Mouse (Mus musculus) gastrocnemius, postnatal 36 days (tissue): ENCODE data around the gene Thra. TPM values are rescaled to one million over a fixed set of nuclear protein-coding genes. Genes with fewer than 3 reads are reported as not detected.

Experiments used
- DNase-seq, 2 experiments: peaks; one replicate each; pipeline ENCODE4 v3.0.0; 2022
- intact Hi-C: fragments of 180-260 bp; cut with DNase I; formaldehyde crosslinking; loops from one replicate; pipeline ENCODE4 v1.15.1; 2025
- total RNA-seq, 2 experiments: library from RNA; stranded (reverse); gene quantifications; 2 replicates each; pipeline ENCODE4 v1.2.3; 2021

Thra gene
- total RNA-seq, 2 experiments from 2014 or later: 72.6 to 75.7 TPM

DNA sequence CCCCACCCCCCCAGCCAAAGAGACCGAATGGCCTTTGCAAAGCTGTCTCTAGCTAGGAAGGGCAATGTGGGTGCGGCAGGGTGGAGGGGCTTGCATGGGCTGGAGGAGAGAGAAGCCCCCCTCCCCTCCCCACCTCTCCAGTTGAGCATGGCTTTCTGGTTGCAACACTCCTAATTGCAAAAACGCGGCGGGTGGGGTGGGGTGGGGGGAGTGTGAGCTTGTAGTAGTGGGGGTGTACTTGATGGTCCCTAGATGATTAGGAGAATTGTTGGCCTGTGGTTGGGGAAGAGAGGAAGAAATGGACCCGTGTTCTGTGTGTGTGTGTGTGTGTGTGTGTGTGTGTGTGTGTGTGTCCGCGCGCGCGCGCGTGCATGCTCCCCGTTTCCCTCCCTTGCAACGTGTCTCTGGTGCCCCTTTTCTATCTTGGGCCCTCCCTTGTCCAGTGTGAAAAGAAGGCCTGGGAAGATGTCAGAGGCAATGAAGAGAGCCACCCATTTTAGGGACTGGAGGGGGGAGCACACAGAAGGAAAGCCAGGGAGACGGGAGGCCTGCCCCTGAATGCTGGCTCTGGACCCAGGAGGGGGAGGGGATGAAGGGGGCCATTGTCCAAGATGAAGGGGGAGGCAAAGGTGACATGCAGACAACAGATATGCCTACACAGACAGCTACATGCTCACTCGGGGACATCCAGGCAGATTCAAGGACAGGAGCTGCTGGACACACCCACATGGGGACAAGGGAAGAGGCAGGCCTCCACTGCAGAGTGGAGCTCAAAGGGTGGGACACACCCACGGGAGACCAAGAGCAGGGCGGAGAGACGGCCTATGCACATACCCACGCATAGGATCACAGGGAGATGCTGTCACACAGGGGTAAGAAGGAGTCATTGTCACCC, 2.2 kb downstream of the Thra start:
- intact Hi-C loops: no loop called here
- DNase-seq: peak in 1 of 2 experiments; percentile 48

GRCm38 (mm10) chr11:98743655-98744345, 3.4 kb downstream of the Thra start:
- intact Hi-C loops: no loop called here
- peak in 1 of 2 experiments; percentile 62 for DNase-seq

- intact Hi-C loops: no loop called here
These were observed 4.1 kb downstream of the Thra start for GRCm38 (mm10) chr11:98744456-98745019.

GRCm38 (mm10) chr11:98745932-98746853, 5.8 kb downstream of the Thra start:
- no peak for DNase-seq
- intact Hi-C loops: no loop called here

More at GRCm38 (mm10) chr11:98744456-98745019, 4.1 kb downstream of the Thra start:
- DNase-seq: no peak

DNA sequence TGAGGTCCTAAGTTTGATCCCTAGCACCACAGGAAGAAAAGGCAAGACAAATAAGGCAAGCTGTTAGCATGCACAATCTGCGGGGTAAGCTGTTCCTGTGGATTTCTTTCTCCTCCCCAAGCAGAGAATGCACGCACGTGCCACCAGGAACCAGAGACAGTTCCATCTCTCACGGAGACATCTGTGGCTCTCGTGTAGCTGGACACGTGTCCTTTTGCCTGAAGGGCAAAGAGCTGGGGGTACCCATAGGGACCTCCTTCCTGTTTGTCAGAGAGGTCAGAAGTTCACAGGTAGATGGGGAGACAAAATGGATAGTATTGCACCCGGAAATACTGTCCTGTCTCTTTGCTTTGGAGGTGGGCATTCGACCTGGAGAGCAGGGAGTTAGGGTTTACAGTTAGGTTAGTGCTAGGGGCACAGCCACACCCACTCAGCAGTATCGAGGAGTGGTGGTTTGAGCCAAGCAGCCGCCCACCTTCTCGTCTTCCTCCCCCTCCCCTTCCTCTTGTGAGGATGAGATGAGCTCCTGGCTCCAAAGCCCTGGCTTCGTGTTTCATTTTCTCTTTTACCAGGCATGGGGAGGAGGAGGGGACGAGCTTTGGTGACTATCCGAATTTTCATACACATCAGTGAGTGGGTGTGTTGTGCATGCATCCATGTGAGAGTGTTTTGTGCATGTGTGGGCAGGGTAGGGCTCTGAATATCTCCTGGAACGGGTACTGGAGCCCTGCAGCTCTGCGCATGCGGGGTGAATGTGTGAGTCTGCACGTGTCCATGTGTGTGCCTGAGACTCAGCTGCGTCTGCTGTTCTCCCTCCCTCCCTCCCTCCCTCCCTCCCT, 6.6 kb downstream of the Thra start:
- intact Hi-C loops: no loop called here
- peak; percentile 74 to 79 for DNase-seq

DNA sequence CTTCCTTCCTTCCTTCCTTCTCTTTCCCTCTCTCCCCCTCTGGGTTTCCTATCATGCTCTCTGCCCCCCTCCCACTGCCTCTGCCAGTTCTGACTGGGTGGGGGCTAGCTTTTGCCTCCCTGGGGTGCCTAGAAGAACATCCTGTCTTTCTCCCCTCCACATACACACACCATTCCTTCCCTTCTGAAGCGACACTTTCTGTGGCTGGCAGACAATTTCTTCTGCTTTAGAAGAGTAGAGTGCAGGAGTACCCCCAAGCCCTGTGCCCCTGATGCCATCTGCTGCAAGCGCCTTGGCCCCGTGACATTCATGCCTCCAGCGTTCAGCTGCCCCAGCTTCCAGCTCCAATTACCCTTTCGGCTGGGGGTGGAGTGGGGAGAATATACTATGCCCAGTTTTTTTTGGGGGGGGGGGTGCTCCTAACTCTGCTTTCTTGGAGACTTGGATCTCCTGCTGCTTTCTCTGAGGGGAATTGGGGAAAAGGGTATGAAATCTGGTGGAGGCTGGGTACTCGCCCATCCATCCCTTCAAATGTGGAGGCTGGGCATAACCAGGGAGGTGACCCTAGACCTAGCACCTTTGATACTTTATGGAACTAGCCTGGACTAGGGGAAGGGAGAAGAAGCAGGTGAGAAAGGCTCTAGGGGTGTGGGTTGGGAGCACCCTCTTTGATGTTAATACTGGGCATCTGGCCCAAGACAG, 7.5 kb downstream of the Thra start:
- intact Hi-C loops: no loop called here
- peak in 1 of 2 experiments; percentile 42 for DNase-seq

- intact Hi-C loops: no loop called here
- DNase-seq: no peak
These were observed 8.3 kb downstream of the Thra start for GRCm38 (mm10) chr11:98748506-98749416.

DNA sequence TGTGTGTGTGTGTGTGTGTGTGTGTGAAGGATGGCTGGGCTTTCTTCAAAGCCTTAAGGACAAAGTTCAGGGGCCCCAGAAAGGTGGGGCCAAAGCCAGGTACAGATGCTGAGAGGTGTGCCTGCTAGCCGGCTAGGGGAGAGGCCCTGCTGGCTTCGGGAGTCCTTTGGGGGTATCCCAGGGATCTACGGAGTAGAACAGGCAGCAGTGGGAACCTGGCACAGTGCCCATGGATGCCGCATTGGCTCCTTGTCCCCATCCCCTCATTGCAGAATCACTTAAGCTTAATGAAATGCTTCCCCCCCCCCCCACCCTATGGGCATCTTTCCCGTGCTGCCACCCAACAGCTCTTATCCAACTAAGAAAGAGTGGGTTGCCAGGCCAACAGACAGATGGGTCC, 9.3 kb downstream of the Thra start:
- intact Hi-C loops: no loop called here

DNA sequence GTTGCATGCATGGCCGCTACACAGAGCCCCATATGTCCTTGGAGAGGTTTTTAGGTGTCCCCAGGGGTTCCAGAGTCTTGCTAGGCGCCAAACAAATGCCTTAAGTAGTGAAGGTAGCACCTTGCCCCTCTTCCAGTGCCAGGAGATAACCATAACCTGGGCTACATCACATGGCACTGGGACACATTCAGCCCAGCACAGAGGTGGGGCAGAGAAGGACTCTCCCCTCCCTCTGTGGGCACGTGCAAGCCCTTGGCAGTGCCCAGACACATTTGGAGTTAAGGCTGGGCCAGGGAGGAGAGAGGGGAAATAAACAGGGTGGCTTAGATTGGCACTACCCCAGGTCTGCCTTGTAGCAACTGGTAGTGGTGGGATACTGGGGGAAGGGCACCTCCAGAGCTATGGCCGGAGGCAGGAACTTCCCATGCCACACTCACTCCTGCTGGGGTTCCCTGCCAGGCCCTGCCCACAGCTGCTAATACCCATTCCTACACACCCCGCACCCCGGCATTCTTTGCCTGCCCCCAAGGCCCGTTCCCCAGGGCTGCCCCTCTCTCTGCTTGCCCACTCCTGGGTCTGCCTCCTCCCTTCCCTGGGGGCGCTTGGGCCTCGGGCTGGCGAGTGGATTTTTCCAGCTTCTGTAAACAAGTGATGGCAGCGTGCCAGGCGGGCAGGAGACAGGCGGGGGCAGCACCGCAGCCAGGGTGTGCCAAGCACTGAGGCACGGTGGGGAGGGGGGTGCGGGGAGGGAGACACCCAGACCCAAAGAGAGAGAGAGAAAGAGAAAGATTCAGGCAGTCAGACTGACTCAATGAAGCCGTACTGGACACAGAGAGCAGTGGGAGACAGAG, 10.1 kb downstream of the Thra start:
- DNase-seq: peak in 1 of 2 experiments; percentile 42
- intact Hi-C loops: no loop called here

More for the DNA sequence above, 9.3 kb downstream of the Thra start:
- no peak for DNase-seq

- no peak for DNase-seq
- intact Hi-C loops: no loop called here
These were observed 10.9 kb downstream of the Thra start for GRCm38 (mm10) chr11:98751221-98751782.

GRCm38 (mm10) chr11:98752562-98753140, 12.2 kb downstream of the Thra start:
- intact Hi-C loops: no loop called here
- DNase-seq: no peak

- DNase-seq: no peak
- intact Hi-C loops: no loop called here
These were observed 12.8 kb downstream of the Thra start for GRCm38 (mm10) chr11:98753264-98753663.

DNA sequence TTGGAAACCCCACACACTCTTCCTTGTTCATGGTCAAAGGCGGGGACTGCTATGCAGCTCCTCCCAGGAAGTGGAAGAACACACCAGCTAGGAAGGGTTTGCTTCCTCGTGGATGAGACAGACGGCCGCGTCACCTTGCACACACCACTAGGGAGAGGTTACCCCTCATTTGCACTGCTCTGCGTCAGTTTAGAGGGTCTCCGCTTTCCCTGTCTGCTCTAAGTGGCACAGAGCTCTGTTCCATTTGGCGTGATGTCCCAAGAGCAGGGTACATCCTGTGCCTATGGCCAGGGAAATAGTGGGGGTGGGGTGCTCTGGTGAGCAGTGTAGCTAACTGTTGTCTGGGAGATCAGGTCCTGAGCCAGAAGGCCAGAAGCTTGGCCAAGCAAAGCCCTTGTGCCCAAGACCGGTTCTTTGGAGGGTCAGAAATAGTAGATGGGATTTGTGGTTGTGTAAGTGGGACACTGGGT, 13.7 kb downstream of the Thra start:
- peak in 1 of 2 experiments; percentile 34 for DNase-seq
- intact Hi-C loops: no loop called here

DNA sequence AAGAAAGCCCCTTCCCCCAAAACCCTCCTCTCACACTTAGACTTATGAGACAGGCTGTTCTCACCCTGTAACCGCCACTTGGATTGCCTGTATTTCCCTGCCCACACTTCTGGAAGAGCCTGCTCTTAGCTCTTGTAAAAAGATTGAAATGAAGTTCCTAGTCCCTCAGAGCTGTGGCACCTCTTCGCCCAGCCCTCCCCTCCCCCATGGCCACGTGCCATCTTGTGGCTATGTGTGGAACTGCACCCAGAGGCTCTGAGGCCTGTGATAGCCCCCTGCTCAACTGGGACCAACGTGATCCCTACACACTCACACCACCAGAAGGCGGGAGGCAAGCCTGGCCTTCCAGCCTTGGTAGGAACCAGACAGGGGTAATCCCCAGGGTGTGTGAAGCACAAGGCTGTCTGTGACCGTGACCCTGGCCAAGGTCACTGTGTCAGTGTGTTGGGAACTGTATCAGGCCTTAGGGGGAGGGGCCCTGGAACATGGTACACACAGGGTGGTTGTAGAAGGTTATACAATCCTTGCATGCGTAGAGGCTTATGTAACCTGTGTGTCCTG, 14.3 kb downstream of the Thra start:
- intact Hi-C loops: no loop called here
- peak in 1 of 2 experiments; percentile 62 for DNase-seq

DNA sequence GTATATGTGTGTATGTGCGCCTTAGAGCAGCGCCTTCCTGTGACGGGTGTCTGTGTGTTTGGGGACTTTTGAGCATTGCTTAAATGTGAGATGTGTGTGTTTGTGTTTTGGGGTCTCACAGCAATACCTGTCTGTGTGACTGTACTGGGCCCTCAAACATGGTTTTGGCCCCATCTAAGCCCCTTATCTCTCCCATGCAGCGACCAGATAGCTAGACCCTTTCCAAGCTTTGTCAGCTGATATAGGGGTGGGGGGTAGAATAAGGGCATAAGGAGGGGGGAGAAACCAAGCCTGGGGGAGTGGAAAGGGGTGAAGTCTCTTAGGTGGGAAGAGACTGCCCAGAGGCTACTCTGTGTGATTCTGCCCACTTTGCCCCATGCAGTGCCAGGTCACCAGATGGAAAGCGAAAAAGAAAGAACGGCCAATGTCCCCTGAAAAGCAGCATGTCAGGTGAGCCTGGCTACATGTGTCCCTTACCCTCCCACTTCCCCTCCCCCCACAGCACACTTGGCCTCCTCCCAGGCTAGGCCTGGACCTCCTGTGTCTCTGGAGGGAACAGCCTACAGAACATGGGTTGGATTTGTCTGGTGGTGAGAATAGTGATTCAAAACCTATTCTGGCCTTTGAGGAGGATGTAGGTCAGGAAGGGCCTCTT, 15.4 kb downstream of the Thra start:
- intact Hi-C loops: no loop called here
- DNase-seq: no peak
